Mouse (Mus musculus): Measurements from ENCODE around the gene Poll.

- TF ChIP-seq CTCF (IDR thresholded peaks at IDR 0.05; ENCODE audit: borderline replicate concordance, insufficient read depth, low read length): no peak
- no peak for TF ChIP-seq POLR2A (IDR thresholded peaks at IDR 0.05; ENCODE audit: low read depth, low read length)
These were observed 31.0 kb downstream of the Poll start for GRCm38 (mm10) chr19:45529294-45529693.

All from embryonic fibroblast, embryonic 13.5 days (primary cell).